Mouse (Mus musculus) frontal cortex, adult 2 months (tissue): ENCODE data around the gene Il15ra. TPM values are rescaled to one million over a fixed set of nuclear protein-coding genes. Genes with fewer than 3 reads are reported as not detected.

Experiments
- DNase-seq, 2 experiments: peaks; one replicate each; pipeline ENCODE4 v3.0.0; 2022; ENCODE audit warnings: low spot score in 1 of 2; ENCODE audit errors: extremely low spot score in 1 of 2
- polyA plus RNA-seq: library from polyadenylated mRNA; depleted of rRNA; stranded (reverse); fragments of >200 nt; gene quantifications from 2 replicates; pipeline ENCODE4 v1.2.3, GENCODE M21; 2012; rRNA removed

The Il15ra gene
- 14.7 and 16.7 TPM in 2 replicates for polyA plus RNA-seq

DNA sequence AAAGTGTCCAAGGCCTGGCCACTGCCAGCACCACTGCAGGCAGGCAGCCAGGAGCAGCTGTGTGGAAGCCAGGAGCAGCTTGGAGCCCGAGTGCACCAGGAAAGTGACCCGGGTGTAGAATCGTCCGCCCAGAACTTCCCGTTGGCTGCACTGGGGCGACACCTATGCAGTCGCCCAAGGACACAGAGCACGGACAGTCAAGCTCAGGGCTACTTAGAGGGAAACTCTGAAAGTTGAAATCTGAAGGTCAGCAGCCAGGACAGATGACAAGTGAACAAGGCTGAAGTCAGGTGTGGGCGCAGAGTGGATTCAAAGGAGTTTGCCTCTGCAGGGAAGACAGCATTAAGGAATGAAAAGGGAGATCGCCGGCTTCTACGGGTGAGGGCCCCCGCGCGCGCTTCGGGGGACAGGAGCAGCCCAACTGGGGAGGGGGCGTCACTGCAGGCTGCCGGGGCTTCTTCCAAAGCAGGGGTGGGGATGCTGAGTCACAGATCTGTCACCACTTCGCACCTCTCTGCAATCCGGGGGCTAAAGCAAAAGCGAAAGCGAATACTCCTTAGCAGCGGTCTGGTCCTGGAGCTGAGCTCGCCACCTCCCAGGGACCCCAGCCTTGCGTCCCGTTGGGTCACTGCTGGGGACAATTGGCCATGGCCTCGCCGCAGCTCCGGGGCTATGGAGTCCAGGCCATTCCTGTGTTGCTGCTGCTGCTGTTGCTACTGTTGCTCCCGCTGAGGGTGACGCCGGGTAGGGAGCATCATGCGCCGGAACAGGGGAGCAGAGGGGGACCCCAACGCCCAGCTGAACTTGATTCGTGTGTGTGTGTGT lies at the start of gene Il15ra:
Gene Il15ra, plus strand, starts transcription at position 90 of the 825 bp plus-strand sequence.
- peak; percentile 21 to 70 for DNase-seq

DNA sequence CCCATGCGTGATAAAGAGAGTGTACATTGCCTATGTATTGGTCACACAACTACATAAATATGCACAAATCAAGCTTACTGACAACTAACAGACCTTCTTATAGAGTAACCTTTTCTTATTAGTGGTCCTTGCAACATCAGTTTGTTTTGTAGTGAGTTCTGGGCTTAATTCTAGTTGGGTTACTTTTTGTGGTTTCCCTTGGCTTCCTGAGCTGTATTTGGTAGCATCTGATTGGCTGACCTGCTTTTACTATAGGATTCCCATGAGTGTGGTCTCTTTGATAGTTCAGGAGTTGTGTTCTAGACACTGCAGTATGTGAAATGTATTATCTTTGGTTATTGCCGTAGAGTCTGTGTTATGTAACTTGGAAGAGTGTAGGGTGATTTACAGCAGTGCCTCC lies 47.5 kb upstream of the Il15ra start:
- no peak for DNase-seq

DNA sequence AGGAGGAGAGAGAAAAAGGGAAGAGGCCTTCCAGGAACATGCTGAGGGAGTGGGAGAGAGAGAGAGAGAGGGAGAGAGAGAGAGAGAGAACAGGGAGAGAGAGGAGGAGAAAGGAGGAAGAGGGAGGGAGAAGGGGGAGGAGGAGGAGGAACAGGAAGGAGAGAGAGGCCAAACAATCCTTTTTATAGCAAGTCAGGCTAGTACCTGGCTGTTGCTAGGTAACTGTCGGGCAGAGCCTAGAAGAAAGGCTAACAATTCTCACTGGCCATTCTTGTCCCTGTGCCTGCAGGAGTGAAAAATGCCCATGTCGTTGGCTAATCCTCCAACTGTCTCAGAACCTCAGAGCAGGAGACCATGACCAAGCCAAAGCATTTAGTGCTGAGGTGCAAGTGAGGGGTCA lies 45.8 kb upstream of the Il15ra start:
- peak in 1 of 2 experiments; percentile 20 for DNase-seq

DNA sequence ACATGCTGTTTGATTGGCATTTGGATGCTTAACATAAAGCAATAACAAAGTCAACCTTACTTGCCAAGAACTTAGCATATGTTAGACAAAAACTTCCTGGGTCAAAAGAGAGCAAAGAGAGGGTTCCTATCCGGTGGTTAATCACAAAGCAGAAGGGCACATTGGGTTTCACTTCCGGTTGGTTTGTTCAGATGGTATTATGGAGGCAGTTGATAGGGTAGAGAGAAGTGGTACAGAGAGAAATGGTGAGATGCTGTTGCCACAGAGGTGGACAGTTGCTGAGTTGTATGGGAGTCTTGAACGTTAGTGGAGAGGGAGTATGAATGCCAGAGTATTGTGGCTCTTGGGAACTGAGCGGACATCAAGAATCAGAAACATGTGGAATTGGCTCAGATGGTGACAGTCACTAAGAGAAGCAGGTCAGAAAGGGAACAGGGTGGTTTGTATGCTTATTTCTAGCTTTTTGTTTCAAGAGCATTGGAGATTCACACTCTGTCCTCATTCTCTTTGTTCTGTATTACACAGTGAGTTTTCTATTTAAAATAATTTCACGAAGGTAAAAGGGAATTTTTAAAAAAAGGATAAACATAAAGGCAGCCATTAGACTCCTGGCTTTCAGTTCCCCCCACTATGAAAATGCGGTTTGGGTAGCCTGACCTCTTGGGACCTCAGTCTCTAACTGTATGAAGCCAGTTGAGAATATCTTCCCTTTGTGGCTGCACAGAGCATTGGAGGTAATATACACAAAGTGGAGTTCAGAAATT lies 42.8 kb upstream of the Il15ra start:
- no peak for DNase-seq

GRCm38 (mm10) chr2:11662907-11663230 lies 42.2 kb upstream of the Il15ra start:
- DNase-seq = no peak

GRCm38 (mm10) chr2:11663961-11664360 lies 41.1 kb upstream of the Il15ra start:
- DNase-seq = peak; percentile 66 to 93

GRCm38 (mm10) chr2:11664367-11664766 lies 40.7 kb upstream of the Il15ra start:
- DNase-seq = peak in 1 of 2 experiments; percentile 44

DNA sequence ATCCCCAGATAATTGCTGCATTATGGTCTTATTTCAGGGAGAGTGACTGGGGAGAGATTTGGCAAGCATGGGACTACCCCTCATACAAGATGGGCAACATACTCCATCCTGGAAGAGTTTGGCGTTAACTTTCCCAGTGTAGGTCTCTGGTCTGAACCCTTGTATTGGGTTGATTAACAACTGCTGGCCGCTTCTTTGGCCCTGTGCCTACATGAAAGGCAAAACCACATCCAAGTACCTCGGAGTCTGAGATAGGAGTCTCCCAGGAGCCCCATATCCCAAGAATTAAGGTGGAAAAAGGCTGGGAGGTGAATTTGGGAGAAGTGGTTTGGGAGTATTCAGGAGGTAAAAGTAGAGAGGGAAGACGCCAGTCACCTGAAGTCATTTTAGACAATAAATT lies 40.3 kb upstream of the Il15ra start:
- DNase-seq = no peak

DNA sequence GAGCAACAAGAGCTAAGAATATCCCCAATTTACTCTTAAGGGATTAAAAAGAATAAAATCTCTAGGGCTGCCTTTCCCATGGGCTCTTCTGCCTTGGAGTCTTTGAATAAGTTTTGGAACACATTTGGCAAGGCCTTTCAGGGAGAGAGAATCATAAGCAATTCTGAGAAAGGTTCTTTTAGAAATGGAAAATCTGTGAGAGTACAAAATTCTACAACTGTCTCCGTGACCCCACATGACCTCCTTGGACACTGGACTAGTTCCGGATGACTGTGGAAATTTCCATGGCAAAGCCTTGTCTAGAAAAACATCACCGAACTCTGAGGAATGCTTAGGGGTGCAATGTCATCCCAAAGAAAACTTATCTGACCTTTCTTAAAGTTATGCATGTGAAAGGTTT lies 39.8 kb upstream of the Il15ra start:
- DNase-seq = no peak

- DNase-seq = no peak
These were observed 32.9 kb upstream of the Il15ra start for GRCm38 (mm10) chr2:11672144-11672543.

GRCm38 (mm10) chr2:11679626-11680025 lies 25.5 kb upstream of the Il15ra start:
- no peak for DNase-seq

DNA sequence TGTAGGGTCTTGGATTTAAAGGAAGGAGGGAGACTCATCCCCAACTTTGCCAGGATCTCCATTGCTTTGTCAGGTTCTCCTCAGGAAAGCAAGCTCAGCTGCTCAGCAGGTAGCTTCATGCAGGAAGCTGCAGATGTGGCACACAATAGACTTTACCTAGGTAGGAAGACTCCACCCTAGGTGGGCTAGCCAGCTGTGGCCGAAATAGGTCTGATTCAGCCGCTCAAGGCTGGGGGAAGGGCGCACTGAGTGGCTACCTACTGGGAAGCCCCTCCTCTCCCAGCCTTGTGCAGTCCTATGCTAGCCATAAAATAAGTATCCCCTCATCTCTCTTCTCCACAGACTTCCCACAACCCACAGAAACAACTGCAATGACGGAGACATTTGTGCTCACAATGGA lies 22.4 kb upstream of the Il15ra start:
- DNase-seq = no peak

DNA sequence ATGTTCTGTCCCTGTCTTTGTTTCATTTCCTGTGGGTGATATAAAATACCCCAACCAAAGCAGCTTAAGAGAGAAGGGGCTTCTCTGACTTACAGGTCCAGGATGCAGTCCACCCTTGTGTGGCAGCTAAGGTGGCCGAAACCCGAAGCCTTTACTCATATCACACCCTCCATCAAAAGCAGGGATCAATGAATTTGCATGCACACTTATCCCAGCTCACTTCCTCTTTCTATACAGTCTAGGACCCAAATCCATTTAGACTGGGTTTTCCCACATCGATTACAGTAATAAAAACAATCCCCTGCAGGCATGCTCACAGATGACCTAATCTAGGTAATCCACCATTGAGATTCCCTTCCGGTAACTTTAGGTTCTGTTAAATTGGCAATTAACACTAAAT lies 18.6 kb upstream of the Il15ra start:
- DNase-seq = no peak

GRCm38 (mm10) chr2:11687436-11687835 lies 17.7 kb upstream of the Il15ra start:
- DNase-seq = peak in 1 of 2 experiments; percentile 73

- no peak for DNase-seq
These were observed 14.7 kb upstream of the Il15ra start for GRCm38 (mm10) chr2:11690201-11690890.

DNA sequence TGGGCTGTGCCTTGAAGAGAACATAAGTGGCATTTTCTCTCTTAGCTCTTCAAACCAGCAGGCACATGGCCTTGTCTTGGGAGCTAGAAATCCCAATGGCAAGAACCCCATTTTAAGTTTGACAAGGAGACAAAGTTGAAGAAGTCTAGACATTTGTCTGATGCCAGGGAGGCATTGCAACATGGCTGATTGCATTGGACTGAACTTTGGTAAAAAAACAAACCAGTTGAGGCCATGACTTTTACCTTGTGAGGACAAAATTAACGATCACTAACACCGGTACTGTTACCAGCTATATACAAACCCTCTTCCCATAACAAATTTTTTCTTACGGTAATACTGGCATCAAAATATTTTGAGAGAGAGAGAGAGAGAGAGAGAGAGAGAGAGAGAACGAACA lies 11.7 kb upstream of the Il15ra start:
- no peak for DNase-seq

- DNase-seq = no peak
These were observed 11.0 kb upstream of the Il15ra start for GRCm38 (mm10) chr2:11694104-11694503.

- DNase-seq = no peak
These were observed 9.2 kb upstream of the Il15ra start for GRCm38 (mm10) chr2:11695867-11696266.

- no peak for DNase-seq
These were observed 6.1 kb upstream of the Il15ra start for GRCm38 (mm10) chr2:11698994-11699393.

DNA sequence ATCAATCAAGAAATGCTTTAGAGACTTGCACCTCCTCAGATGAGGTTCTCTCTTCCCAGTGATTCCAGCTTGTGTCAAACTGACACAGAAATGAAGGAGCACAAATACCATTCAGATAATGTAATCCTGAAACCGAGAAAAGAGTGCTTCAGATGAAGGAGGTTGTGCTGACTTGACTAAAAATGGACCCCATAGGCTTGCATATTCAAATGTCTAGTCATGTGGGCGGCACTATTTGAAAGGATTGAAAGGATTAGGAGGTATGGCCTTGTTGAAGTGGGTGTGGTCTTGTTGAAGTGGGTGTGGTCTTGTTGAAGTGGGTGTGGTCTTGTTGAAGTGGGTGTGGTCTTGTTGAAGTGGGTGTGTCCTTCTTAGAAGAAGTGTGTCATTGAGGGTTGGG lies 5.2 kb upstream of the Il15ra start:
- no peak for DNase-seq

- no peak for DNase-seq
These were observed 1.1 kb downstream of the Il15ra start for GRCm38 (mm10) chr2:11706030-11706745.
